Mouse (Mus musculus): ENCODE measurements around the gene Alkbh3.

- TF ChIP-seq CTCF (IDR thresholded peaks at IDR 0.05; ENCODE audit: low read depth, low read length) = no peak
- no peak for TF ChIP-seq POLR2A (IDR thresholded peaks at IDR 0.05; ENCODE audit: insufficient read depth, low read length)
- no peak for TF ChIP-seq EP300 (IDR thresholded peaks at IDR 0.05; ENCODE audit: insufficient read depth, low read depth, low read length)
Observed at GRCm38 (mm10) chr2:93964494-93965160, 46.0 kb downstream of the Alkbh3 start.
